Mouse (Mus musculus): ENCODE measurements around the gene Nxn.

DNA sequence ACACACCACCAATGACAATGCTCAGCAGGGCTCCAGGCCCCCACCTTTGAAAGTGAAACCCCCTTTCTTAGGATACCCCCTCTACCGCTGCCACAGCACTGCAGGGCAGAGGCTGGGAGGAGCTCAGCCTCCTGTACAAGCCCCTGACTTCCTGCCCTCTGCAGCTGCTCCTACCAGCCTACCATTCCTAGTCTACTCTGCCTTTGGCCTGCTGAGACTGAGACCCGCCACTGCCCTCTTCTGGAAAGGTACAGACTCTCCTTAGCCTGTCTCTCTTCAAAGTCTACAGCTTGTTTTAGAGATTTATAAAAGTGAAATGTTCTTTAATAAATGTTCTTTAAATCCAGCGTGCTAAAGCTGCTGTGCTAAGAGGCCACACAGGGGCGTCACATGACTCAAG lies 30.1 kb upstream of the Nxn start:
- TF ChIP-seq CTCF (IDR thresholded peaks at IDR 0.05; ENCODE audit: extremely low read depth, insufficient read depth, low read length) (peak; percentile 15; the same call in 1 of the 2 replicates), POLR2A (IDR thresholded peaks at IDR 0.05; ENCODE audit: extremely low read depth, insufficient read depth, low read length) (no peak)

All from cortical plate, adult 2 months (tissue).